Mouse (Mus musculus) c-Kit-positive CD71-positive TER-119-positive erythroid progenitor cells, embryonic 14.5 days (primary cell): ENCODE measurements around the gene Ryr2.
"Not testable (repeated sequence)": the region's sequence is repeated elsewhere in the genome, so short reads cannot be mapped to it uniquely, and the experiment has no call there.

Source experiments
- DNase-seq: peaks from one replicate; pipeline ENCODE4 v3.0.0-alpha.2; 2013; ENCODE audit warnings: low spot score

The Ryr2 gene

GRCm38 (mm10) chr13:11549136-11549535 is 557.6 kb downstream of the Ryr2 start:
- DNase-seq, result not testable (repeated sequence)

GRCm38 (mm10) chr13:11545841-11546240 is 560.9 kb downstream of the Ryr2 start:
- DNase-seq, result no peak

DNA sequence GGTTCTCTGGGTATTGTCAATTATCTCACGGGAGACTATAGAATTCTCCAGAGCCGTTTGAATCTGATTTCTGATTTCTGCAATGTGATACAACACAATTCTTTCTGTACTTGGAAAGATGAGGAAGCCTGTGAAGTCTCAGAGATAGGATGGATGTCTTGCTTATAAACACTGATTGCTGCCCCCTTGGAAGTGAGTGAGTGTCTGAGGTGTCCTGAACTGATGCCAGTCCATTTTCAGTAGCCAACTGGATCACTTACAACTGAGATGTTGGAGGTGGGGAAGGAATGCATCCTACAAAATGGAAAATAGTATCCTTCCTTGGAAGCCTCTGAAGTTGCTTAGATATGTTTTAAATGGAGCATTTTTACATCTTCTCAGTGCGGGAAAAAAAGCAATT is 564.2 kb downstream of the Ryr2 start:
- no peak for DNase-seq

DNA sequence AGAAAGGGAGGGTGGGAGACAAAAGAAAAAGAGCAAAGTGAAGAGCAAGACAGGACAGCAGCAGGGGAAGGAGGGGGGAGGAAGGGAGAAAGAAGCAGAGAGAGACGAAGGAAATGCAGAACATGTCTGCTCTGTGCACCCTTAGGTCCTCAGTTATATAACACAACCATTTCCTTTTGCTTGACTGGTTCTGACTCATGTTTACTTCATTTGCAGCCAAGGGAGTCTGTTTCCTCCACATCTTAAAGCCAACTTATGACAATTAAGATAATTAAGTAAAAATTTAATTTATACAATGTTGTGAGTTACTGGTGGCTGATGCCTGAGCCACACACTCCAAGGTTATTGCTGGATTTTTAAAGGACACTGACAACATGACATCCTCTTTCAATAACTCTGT is 569.9 kb downstream of the Ryr2 start:
- no peak for DNase-seq

DNA sequence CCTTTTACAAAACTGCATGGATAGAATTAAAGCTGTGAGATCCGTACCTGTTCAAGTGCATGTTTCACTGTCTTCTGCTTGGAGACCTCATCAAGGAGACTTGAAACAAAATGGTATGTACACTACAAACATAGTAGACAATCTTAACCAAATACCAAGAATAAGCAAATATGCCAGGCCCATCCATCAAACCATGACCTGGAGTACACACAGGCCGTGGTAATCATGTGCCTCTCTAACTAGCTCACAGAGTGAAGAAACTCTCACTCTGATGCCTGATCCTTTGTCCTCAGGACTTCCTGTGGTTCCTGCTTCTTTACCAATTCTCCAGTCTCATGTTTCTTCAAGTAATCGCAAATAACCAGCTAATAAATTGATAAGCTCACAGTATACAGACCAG is 570.9 kb downstream of the Ryr2 start:
- no peak for DNase-seq

- no peak for DNase-seq
These were observed 573.5 kb downstream of the Ryr2 start for GRCm38 (mm10) chr13:11533265-11533664.

DNA sequence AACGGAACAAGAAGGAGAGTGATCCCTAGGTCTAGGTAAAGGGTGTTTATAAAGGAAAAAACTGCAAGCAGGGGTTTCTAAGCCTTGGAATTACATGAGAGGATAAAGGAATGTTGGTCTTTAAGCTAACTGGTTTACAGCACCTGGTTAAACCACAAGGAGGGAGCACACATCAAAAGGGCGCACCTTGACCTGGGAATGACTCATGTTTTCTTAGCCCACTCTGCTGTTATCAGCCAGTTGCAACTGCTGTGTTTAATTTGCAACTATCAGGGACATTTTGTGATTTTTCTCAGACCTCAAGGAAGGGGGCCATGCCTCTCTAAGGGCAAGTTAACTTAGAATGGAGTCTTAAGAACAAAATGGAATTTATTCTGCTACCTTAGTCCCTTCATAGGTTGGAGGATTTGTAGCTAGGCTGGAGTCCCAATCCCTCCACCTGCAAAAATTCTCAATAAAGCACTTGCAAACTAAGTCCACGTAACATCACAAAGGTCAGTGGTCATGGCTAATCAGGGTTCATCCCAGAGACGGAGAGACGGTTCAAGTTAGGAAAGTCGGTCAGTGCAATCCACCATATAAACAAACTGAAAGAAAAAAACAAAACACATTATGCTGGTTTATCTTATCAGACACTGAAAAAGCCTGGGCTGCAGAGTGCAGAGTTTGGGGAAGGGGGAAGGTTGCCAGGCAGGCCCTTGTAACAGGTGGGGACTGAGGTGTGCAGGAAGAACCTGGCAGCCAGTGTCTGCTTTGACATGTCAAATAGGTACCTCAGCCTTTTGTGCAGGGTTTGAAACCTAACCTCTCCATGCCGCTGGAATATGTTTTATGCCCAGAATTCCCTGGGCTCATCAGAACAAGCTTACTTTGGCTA is 574.5 kb downstream of the Ryr2 start:
- no peak for DNase-seq

GRCm38 (mm10) chr13:11523612-11524011 is 583.1 kb downstream of the Ryr2 start:
- DNase-seq, result no peak

DNA sequence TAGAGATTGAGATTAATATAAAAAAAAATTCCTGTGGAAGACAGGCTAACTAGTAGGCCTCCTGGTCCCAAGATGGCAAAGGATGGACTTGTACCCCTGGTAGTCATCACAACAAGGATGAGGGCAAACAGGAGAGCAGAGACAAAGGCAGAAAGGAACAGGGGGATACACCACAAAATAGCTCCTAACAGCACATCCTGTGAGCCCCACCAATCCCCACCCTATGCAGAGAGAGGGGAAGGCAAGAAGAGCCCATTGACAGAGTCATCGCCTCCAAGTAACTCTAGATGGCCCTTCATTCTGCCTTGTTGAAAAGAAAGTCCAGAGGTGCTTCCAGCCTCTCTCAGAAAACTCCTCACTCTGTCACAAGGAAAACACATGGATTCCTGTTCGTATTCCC is 586.0 kb downstream of the Ryr2 start:
- DNase-seq, result no peak

DNA sequence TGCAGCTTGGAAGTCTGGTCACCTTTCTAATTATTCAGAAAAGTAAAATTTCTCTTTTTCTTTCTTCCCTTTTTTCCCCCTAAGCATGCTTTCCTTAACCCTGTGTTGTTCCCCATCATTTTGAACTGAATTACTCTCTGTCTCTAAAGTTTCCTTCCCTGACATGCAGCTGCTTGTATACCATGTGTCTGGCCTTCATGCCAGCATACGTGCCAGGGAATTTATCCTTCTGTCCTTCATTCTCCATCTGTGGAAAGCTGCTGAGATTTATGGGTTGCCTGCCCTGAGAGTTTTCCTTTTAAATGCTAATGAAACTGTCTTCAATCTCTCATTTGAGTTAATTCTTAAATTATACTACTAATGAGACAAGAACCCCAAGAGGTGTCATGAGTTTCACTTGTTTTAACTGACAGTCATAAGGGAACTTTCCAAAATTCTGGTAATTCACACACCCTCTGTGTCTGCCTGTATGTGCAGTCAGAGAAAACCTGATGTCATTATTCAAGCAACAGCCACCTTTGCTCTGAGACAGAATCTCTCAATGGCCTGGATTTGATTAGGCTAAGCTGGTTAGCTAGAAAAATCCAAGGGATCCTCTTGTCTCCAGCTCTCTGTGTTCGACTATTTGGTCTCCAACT is 595.1 kb downstream of the Ryr2 start:
- no peak for DNase-seq
